Mouse (Mus musculus) kidney, adult 2 months (tissue): ENCODE results near the gene Frmd6. TPM values are rescaled to one million over a fixed set of nuclear protein-coding genes. Genes with fewer than 3 reads are reported as not detected.

ENCODE experiments used
- DNase-seq: peaks from one replicate; pipeline ENCODE4 v3.0.0; 2021
- H3K27ac ChIP-seq: fragments of 200-500 bp; 2 replicates; pipeline ENCODE4 v1.5.1; 2012; ENCODE audit warnings: low read depth, low read length, control low read depth, inconsistent platforms; ENCODE audit not compliant: insufficient read depth
- H3K27me3 ChIP-seq: fragments of 200-500 bp; replicated peaks from 2 replicates; pipeline ENCODE4 v1.6.1; 2012; ENCODE audit warnings: mild to moderate bottlenecking, moderate library complexity, low read length, inconsistent platforms; ENCODE audit not compliant: control insufficient read depth, insufficient read depth
- H3K36me3 ChIP-seq: fragments of 200-500 bp; 2 replicates; pipeline ENCODE4 v1.6.1; 2012; ENCODE audit warnings: mild to moderate bottlenecking, moderate library complexity, low read length, inconsistent platforms; ENCODE audit not compliant: control insufficient read depth, insufficient read depth
- H3K4me1 ChIP-seq: fragments of 200-500 bp; 2 replicates; pipeline ENCODE4 v1.6.1; 2011; ENCODE audit warnings: low read length; ENCODE audit not compliant: control insufficient read depth, insufficient read depth
- H3K4me3 ChIP-seq: fragments of 200-500 bp; 2 replicates; pipeline ENCODE4 v1.5.1; 2011; ENCODE audit warnings: mild to moderate bottlenecking, low read depth, low read length, control low read depth; ENCODE audit not compliant: insufficient read depth
- CTCF ChIP-seq: fragments of 200-500 bp; conservative IDR thresholded peaks from 2 replicates; pipeline ENCODE4 v1.5.1; 2011; ENCODE audit warnings: low read depth, mild to moderate bottlenecking, control low read depth, low read length, moderate library complexity, mixed read lengths; ENCODE audit not compliant: insufficient read depth, insufficient read length
- POLR2A ChIP-seq: fragments of 200-500 bp; IDR thresholded peaks from one replicate; pipeline ENCODE4 v1.6.1; 2011; ENCODE audit warnings: low read depth, low read length, control low read depth
- WGBS: fragments of 180-500 bp; shearing (Covaris S2); methylation state at CpG from one replicate; pipeline ENCODE4 v1.1.7; 2018; 5-methylcytosine and 5-hydroxymethylcytosine counted together
- polyA plus RNA-seq: library from polyadenylated mRNA; depleted of rRNA; stranded (reverse); fragments of >200 nt; gene quantifications from 2 replicates; pipeline ENCODE4 v1.2.3, GENCODE M21; 2012

Frmd6 gene
- polyA plus RNA-seq, 1 experiment: 6.8 TPM

DNA sequence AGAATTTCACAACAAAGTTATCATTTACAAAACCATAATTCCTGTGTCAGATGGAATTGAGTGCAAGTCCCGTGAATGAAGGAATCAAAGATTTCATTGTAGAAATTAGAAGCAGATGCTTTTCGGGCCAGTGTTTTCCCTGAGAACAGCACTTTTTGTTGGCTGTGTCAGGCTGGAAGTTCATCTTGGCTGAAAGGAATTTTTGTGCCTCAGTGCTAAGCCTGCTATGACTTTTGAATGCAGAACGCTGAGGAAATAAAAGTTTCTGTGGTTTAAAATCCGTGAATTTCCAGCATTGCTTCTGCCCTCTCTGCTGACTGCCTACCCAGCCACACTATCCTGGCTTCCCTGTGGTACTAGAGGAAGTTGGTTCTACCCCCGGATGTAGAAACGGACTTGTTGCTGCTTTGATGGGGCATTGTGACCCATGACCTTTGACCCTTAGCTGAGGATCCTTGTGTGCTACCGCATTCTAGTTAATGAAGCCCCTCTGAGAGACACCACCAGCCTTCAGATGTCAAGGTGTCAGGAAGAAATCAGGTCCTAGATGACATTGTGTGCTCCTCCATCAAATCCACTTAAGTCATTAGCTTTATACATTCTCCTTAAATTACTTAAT, 26.1 kb downstream of the Frmd6 start:
- DNase-seq: peak; percentile 14
- WGBS: 55% methylated on average over 7 of the region's 7 CpGs
- Histone ChIP-seq H3K27me3 (no peaks in the 10 kb centered on the region), H3K4me3 (no peak overlapping the region), H3K4me1 (no peaks in the 10 kb centered on the region), H3K27ac (no peak overlapping the region), H3K36me3 (no peaks in the 10 kb centered on the region)
- TF ChIP-seq CTCF: no peak
- TF ChIP-seq POLR2A: no peak

DNA sequence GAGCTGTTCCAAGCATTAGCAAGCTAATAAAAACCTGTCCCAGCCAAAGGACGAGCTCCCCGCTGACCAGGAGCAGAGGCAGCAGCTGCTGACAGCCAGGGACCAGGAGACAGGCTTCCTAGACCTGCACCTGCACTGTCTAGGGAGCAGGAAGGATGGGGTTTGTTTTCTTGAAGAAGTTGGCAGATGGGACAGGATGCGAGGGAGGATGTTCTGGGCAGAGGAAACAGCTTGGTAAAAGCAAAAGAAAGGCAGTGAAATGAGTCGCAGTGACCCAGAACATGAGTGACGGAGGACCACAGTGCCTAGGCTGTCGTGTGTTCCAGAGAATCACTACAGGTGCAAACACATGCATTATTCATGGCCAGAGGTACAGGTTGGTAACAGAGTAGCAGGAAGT, 27.7 kb downstream of the Frmd6 start:
- no peaks in the 10 kb centered on the region for H3K36me3 ChIP-seq
- 35% methylated on average over 6 of the region's 6 CpGs for WGBS
- TF ChIP-seq POLR2A: no peak
- TF ChIP-seq CTCF: no peak
- peak; percentile 27 for DNase-seq
- H3K4me1 ChIP-seq: no peaks in the 10 kb centered on the region
- H3K27me3 ChIP-seq: no peaks in the 10 kb centered on the region
- no peak overlapping the region for H3K4me3 ChIP-seq
- no peak overlapping the region for H3K27ac ChIP-seq

DNA sequence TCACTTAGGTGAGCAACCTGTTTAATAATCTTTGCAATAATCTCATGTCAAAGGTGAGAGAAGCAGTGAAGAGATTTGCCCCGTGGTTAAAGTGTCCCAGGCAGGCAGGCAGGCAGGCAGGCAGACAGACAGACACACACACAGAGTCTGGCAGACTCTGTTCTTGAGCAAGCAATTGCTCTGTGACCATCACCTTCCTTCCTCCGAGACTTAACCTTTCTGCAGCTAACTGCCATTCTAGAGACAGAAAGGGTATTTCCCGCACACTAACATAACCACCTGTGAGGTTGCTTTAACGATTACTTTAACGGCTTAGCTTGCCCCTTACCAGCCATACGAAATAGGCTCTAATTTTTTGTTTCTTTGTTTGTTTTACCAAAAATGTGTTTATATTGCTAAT, 30.4 kb downstream of the Frmd6 start:
- Histone ChIP-seq H3K4me3 (no peak overlapping the region), H3K36me3 (no peaks in the 10 kb centered on the region), H3K27ac (no peak overlapping the region), H3K4me1 (no peaks in the 10 kb centered on the region), H3K27me3 (no peaks in the 10 kb centered on the region)
- TF ChIP-seq CTCF (no peak), POLR2A (no peak)
- WGBS: 69% methylated on average over 6 of the region's 6 CpGs
- DNase-seq: no peak

DNA sequence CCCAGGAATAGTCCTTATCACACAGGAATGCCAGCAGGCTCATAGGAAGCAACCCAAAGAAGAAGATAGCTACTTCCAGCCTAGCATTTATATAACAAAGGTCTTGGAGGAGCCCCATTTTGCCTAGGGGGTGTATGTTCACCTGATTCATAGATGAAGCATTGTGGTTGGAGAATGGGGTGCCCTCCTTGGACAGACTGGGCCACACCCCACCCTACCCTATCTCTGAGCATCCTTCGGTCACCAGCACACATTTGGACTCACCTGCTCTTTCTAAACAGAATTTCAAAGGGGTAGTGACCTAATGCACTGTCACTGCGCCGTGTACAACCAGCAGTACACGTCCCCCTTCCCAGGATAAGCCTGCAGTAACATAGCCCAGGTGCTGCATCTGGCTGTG, 31.5 kb downstream of the Frmd6 start:
- H3K4me3 ChIP-seq: no peak overlapping the region
- H3K27me3 ChIP-seq: no peaks in the 10 kb centered on the region
- TF ChIP-seq CTCF: no peak
- no peak for TF ChIP-seq POLR2A
- H3K4me1 ChIP-seq: no peaks in the 10 kb centered on the region
- DNase-seq: no peak
- 86% methylated on average over 4 of the region's 4 CpGs for WGBS
- H3K36me3 ChIP-seq: no peaks in the 10 kb centered on the region
- H3K27ac ChIP-seq: no peak overlapping the region

DNA sequence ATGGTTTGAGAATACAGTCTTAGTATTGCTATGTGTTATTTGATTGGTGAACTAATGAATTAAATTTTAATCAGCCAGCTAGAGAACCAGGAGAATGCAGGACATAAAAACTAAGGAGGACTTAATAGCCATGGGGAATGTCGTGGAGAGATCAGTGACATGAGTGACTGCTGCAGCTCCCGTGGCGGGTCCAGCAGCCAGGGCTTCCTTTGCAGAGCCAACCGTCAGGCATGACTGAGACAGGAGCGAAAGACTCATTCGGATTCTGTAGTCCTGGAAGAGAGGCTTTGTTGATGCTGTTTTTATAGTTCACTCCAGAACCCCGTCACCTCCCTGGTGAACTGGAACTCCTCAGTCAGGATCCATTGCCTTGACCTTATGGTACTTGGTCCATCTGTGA, 38.0 kb downstream of the Frmd6 start:
- TF ChIP-seq CTCF (no peak), POLR2A (no peak)
- no peaks in the 10 kb centered on the region for H3K27me3 ChIP-seq
- DNase-seq: no peak
- no peaks in the 10 kb centered on the region for H3K4me1 ChIP-seq
- 40% methylated on average over 7 of the region's 7 CpGs for WGBS
- H3K27ac ChIP-seq: no peak overlapping the region
- H3K4me3 ChIP-seq: no peak overlapping the region
- no peaks in the 10 kb centered on the region for H3K36me3 ChIP-seq

DNA sequence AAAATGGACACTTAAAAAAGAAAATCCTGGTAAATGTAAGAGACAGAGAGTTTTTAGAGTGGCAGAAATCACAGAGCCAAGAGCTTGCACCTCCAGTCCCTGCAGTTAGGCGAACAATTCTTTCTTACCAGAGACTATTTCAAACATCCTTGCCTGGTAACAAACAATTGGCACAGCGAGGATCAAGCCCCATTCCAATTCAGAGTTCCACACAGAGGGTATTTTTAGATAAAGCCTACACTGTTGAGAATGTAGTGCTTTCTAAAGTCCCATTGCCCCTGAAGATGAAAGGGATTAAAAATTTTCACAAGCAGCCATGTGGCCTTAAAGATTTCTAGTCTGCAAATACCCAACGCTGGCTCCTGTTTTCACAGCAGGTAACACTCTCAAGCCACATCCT, 42.5 kb downstream of the Frmd6 start:
- H3K4me1 ChIP-seq: no peaks in the 10 kb centered on the region
- H3K27me3 ChIP-seq: no peaks in the 10 kb centered on the region
- 86% methylated on average over 3 of the region's 3 CpGs for WGBS
- no peak overlapping the region for H3K27ac ChIP-seq
- TF ChIP-seq CTCF: no peak
- no peak for TF ChIP-seq POLR2A
- DNase-seq: no peak
- no peak overlapping the region for H3K4me3 ChIP-seq
- no peaks in the 10 kb centered on the region for H3K36me3 ChIP-seq

DNA sequence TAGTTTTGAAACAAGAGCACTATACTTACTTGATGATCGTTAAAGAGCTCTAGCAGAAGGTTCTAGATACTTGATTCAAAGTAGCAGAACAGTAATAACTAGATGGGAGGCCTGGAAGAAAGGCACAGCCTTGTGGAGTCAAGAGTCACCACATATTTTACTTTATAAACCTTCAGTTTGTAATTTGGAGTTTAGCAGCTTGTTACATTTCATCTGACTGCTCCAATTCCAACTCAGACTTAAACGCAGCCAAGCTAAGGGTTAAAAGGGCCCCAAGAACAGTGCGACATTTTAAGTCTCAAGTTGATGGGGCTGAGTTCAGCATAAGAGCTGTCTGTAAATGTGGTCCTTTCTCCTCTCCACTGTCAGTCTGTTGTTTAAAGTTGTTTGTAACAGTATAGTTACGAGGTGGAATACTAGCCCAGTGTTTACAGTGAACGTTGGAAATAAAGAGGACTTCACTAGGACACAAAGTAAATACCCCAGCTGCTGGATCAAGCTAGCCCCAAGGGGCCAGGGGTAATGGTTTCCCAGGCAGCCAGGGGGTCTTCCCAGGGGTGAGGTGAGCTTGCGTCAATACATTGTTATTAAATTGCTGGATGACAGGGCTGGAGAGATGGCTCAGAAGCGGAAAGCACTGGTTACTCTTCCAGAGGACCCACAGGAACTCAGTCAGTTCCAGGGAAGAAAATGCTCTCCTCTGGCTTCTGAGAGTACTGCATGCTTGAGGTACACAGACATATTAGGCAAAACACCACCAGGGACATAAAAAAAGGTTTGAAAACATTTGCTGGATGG, 43.1 kb downstream of the Frmd6 start:
- 71% methylated on average over 7 of the region's 7 CpGs for WGBS
- DNase-seq: no peak
- Histone ChIP-seq H3K36me3 (no peaks in the 10 kb centered on the region), H3K4me1 (no peaks in the 10 kb centered on the region), H3K27me3 (no peaks in the 10 kb centered on the region), H3K27ac (no peak overlapping the region), H3K4me3 (no peak overlapping the region)
- TF ChIP-seq POLR2A (no peak), CTCF (no peak)
